ENCODE assay signal across 8 mouse cellular contexts in genomic region chr7:135716445-135716877, GRCm38 (mm10). TPM values are rescaled to one million over a fixed set of nuclear protein-coding genes. Genes with fewer than 3 reads are reported as not detected.
DNase-seq lines count a peak whose midpoint lies in the region; ATAC-seq lines count a peak whose summit lies in the region.

No protein-coding gene starts in this region.

- H3K9me3 ChIP-seq in intestine, embryonic 14.5 days (ENCODE audit: control insufficient read depth, low read length), result no peaks in the 10 kb centered on the region

- peak; percentile 94 for ATAC-seq in intestine, embryonic 14.5 days (replicated peaks; ENCODE audit: low FRiP score, low TSS enrichment, low read depth)
- ATAC-seq in megakaryocyte-erythroid progenitor cell, adult 5-6 weeks (replicated peaks; ENCODE audit: low FRiP score, low TSS enrichment, poor library complexity, severe bottlenecking), result peak; percentile 86

- 2% methylated on average over 25 of the region's 28 CpGs for WGBS in intestine, embryonic 14.5 days

- no peaks in the 10 kb centered on the region for H3K27me3 ChIP-seq in intestine, embryonic 14.5 days (replicated peaks; ENCODE audit: control insufficient read depth, insufficient read depth, low read length)

- intact Hi-C loops in left cerebral cortex, postnatal 14 days (cut with DNase I), result no loop called here

- H3K9ac ChIP-seq in intestine, embryonic 14.5 days (ENCODE audit: low read length), result peak overlapping the region; percentile 96

- H3K4me1 ChIP-seq in intestine, embryonic 14.5 days (replicated peaks; ENCODE audit: control insufficient read depth, insufficient read depth, low read length), result peaks cover 26% of the 10 kb centered on the region

- peak; percentile 93 for DNase-seq in adrenal gland, adult 2 months
- peak; percentile 98 for DNase-seq in embryo, embryonic 11 days
- DNase-seq in gastrocnemius, postnatal 25 days, result peak; percentile 89
- peak; percentile 96 for DNase-seq in intestine, embryonic 14.5 days (ENCODE audit: low spot score)
- DNase-seq in left cerebral cortex, postnatal 14 days (ENCODE audit: low spot score in 2 of 2), result peak; percentile 85 to 86
- peak; percentile 88 for DNase-seq in right cerebral cortex, postnatal 14 days
- DNase-seq in urinary bladder, postnatal 25 days (ENCODE audit: low spot score), result peak; percentile 77

- peak overlapping the region; percentile 64; the same call in 1 of the 2 replicates for H3K27ac ChIP-seq in intestine, embryonic 14.5 days (ENCODE audit: low read depth)

- peak overlapping the region; percentile 68 for H3K4me2 ChIP-seq in intestine, embryonic 14.5 days (ENCODE audit: low read length)

- no peaks in the 10 kb centered on the region for H3K36me3 ChIP-seq in intestine, embryonic 14.5 days (ENCODE audit: control insufficient read depth, insufficient read depth, low read length)

- peak overlapping the region; percentile 95 for H3K4me3 ChIP-seq in intestine, embryonic 14.5 days (ENCODE audit: low read depth, low read length)

RNA-seq across cellular contexts. Expression of gene Mki67, which starts 0.3 kb away (rescaled TPM):
- total RNA-seq in adrenal gland, adult 2 months (2021), result 1 to 10 TPM; 2.4 to 5.4 TPM
- 0.26 and 0.43 TPM in 2 replicates for polyA plus RNA-seq in adrenal gland, adult 2 months (2012; rRNA removed)
- 1 to 10 TPM; 1.6 to 2.5 TPM for total RNA-seq in gastrocnemius, postnatal 25 days (2021)
- 55.7 and 56.3 TPM in 2 replicates for polyA plus RNA-seq in intestine, embryonic 14.5 days (2014; fragmentation: Nextera tagmentation; extraction: Ambion mirVana)
- 1 to 10 TPM; 2.3 to 2.4 TPM for total RNA-seq in left cerebral cortex, postnatal 14 days (2021)
- 322 and 382 TPM in 2 replicates for total RNA-seq in megakaryocyte-erythroid progenitor cell, adult 5-6 weeks (2014; fragmentation: Nextera tagmentation)
- total RNA-seq in megakaryocyte-erythroid progenitor cell, adult 5-6 weeks (2017), result 295 and 333 TPM in 2 replicates

Comparison
In these comparisons a context has a peak if more than half of its experiments do, and no peak if none do; other contexts are left out.
1. Peak in every context shown above with its lines: DNase-seq, ATAC-seq, H3K4me3 ChIP-seq and H3K27ac ChIP-seq.
2. RNA of gene Mki67, which starts 0.3 kb away (total RNA-seq): 295 to 382 TPM in megakaryocyte-erythroid progenitor cell, adult 5-6 weeks; 2.4 to 5.4 TPM in adrenal gland, adult 2 months, 1.6 to 2.5 TPM in gastrocnemius, postnatal 25 days and 2.3 to 2.4 TPM in left cerebral cortex, postnatal 14 days; every median in the first group is over 10 times any median in the second.